Mouse (Mus musculus) left cerebral cortex, postnatal 14 days (tissue): Measurements from ENCODE around the gene Erc2. TPM values are rescaled to one million over a fixed set of nuclear protein-coding genes. Genes with fewer than 3 reads are reported as not detected.

Experiments
- DNase-seq, 2 experiments: peaks; one replicate each; pipeline ENCODE4 v3.0.0; 2021 to 2022; ENCODE audit warnings: low spot score in 2 of 2, mixed read lengths in 1 of 2
- intact Hi-C: fragments of 180-260 bp; cut with DNase I; formaldehyde crosslinking; loops from one replicate; pipeline ENCODE4 v1.15.1; 2025
- total RNA-seq, 2 experiments: library from RNA; stranded (reverse); gene quantifications; 2 replicates each; pipeline ENCODE4 v1.2.3; 2021

Erc2 gene
- total RNA-seq, 2 experiments from 2014 or later = 233 to 251 TPM

DNA sequence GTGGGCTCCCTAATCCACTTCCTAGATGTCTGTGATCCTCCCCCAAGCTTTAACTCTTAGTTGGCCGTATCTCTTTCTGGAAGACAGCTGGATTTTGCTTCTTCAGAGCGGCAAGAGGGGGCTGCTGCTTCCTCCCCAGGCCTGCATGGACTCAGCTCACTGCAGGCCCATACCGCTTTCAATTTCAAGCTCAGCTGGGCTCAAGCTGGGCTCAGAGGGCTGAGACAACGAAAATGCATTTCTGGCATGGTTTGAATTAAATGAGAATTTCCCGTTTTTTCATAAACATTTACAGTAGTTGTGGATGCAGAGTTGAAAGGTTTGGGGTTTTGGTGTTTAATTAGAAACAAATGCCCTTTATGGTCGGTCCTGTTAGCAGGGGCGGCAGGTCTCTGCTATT, 812.8 kb downstream of the Erc2 start:
- intact Hi-C loops = no loop called here
- DNase-seq = no peak

DNA sequence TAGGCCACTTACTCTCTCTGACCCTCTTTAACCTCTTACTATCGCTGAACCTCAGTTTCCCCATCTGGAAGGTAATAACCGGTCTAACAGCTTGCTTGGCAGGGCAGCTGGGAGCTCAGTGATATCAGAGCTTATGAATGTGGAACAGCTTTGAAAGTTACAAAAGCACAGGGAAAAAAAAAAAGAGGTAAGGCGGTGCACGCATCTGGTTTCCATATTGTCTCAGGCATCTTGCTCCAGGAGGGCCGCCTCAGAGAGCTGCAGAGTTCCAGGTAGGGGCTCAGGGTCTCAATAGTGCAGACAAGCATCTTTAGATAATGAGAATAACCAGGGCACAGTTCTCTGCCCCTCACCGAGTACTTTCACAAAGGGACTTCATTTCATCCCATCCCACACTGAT, 816.9 kb downstream of the Erc2 start:
- no peak for DNase-seq
- intact Hi-C loops = no loop called here

DNA sequence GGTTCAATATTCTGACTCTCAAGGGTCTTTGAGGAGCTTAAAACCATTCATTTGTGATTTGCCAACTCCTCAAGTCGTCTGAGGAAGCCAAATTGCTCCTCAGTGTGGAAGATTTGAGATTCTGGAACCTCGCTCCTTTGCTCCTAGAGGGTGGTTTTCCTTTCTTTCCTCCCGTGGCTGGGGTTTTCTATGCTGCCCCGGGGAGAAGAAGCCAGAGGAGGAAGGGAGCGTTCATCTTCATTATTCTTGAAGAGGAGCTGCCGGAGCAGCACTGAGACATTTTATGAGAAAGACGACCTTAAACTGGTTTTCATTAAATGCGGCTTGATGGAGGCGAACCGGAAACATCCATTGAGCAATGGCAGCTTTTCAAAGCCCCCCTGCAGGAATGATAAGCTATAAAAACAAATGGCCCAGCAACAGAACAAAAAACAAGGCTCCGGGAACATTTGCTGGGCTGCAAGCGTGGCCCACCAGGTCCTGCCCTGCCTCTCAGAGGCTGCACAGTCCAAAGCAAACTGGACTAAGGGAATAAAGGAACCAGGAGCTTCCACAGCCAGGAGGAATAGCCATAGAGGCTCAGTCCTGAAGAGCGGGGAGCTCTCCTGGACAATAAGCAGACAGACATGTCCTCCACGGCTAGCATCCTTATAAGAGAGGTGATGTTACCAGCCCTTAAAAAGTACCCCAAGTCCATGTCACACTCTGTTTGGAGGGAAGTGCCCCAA, 819.2 kb downstream of the Erc2 start:
- intact Hi-C loops = no loop called here
- DNase-seq = no peak

DNA sequence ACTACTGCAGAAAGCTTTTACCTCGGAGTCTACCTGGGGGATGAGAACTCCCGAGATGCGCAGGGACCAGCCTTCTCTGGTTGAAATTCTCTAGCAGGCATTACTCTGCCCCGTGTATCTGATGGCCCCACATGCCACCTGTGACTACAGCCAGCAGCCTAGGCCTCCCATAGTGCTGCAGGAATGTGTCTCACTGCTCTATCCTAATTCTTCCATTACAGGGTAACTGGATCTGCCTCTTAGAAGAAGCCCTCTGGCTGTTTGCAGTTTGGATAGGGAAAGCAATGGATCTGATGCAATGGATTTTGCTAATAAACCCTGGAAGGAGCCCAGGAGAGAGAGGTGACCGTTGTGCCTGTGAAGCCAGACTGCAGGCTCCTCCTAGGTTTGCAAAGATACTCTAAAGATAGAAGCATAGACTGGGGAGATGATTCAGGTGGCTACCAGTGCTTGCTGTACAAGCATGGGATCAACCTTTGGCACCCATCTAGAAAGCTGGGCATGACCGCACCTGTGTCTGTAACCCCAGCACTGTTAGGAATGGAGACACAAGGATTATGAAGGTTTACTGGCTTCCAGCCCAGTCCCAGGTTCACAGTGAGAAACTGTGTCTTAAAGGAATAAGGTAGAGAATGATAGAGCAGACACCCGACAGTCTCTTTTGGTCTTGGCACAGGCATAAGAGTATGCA, 821.2 kb downstream of the Erc2 start:
- intact Hi-C loops = no loop called here
- DNase-seq = no peak

DNA sequence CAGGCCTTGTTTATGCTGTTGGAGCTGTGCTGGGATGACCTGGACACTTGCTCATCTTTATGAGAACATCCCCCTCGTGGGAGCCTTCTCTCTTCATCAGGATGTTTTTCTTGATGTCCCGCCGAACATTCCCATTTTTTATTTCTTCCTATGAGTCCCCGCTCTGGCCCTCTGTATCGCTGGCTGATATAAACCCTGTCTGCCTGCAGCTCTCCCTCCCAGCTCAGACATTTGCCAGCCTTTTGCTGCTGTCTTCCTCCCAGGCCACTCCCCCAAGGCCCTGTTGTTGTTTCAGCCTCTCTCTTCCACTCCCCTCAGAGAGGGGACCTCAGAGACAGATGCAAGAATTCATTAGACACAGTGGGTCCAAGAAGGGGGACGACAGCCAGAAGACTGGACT, 823.5 kb downstream of the Erc2 start:
- no peak for DNase-seq
- intact Hi-C loops = no loop called here

DNA sequence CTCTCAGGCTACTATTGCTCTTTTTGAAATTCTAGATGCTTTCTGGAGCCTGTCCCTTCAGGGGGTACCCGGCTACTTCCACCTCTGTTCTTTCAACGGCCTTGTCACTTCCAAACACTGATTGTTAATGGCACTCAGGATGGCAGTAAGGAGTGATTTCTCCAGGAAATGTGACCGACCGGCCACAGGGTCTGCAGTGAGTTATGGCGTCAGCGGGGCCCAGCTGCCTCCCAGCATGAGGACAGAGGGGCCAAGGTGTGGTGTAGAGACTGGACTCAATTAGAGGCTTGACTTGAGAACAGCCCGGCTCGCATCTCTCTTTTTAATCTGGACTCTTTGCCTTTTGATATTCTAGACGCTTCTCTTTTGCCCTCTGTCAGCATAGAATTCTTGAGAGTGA, 829.5 kb downstream of the Erc2 start:
- intact Hi-C loops = no loop called here

DNA sequence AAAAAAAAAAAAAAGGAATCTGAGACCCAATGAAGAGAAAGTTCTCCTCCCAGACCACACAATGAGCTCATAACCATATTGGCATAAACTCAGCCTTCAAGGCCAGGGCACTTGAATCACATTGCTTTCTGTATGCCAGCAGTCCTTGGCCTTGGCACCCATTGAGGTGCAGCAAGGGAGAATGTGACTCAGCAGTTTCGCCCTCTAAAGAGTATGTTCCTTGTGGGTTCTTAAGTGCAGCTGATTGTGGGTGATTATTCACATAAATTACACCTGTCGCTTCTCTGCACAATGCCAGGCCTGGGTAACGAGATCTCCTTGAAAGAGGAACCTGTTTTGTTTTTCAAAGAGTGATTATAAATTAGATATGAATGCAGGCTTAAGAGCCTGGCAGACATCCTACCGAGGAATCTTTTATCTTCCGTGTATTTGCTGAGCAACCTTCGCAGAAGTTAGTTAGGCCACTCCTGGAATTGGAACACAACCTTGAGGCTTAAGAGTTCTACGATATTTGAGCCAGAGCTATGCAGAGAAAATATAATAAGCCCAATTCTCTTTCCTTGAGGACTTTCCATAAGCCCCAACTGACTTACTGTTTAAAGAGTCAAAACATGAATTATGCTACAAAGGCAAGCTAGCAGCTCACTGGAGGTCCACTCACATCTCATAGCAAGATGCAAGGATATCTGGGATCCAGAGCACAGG, 834.3 kb downstream of the Erc2 start:
- no peak for DNase-seq
- intact Hi-C loops = no loop called here

More for the DNA sequence above, 829.5 kb downstream of the Erc2 start:
- no peak for DNase-seq

DNA sequence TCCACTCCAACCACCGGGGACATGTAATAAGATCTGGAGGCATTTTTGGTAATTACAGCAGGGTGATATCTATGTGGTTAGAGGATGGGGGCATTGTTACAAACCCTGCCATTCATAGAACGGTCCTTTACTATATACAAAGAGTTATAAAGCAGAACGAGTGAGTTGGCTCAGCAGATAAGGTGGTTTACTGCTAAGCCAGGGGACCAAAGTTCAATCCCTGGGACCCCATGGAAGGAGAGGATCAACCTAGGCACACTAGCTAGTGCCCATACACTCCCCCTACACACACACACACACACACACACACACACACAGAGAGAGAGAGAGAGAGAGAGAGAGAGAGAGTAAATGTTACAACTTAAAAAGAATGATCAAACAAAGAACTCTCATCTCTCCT, 835.2 kb downstream of the Erc2 start:
- DNase-seq = no peak
- intact Hi-C loops = no loop called here

DNA sequence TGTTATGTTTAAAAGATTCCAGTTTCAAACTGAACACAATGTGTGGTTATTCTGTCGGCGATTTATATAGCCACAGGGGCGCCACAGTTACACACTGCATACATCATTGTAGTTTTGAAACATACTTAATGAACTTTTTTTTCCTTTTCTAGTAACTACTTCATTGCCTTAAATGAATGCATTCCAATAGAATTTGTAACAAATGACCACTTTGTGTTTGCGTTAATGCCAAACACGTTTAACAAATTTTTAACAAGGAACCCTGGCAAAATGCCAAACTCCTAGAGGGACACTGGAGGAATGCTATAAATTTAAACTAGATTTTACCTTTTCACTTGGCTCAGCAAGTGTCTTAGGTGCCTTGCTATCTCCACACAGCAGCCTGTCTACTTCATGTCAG, 845.7 kb downstream of the Erc2 start:
- intact Hi-C loops = no loop called here
- DNase-seq = no peak

DNA sequence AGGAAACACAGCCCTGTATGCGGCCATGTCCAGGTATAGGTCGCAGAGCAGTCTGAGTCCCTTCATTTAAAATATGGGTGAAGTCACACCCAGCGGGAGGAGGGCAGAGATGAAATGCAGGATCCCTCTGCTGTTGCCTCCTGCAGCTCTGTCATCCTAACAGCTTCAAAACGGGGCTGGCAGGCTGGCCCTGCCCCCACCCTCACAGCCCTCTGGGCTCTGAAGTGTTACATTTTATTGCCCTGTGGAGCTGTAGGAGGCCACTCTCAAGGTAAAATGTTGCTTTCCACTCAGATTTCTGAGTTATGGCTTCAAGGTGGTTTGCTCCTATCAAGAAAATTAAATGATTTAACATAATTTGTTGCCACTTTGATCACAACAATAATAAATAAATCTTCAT, 847.5 kb downstream of the Erc2 start:
- no peak for DNase-seq
- intact Hi-C loops = no loop called here

DNA sequence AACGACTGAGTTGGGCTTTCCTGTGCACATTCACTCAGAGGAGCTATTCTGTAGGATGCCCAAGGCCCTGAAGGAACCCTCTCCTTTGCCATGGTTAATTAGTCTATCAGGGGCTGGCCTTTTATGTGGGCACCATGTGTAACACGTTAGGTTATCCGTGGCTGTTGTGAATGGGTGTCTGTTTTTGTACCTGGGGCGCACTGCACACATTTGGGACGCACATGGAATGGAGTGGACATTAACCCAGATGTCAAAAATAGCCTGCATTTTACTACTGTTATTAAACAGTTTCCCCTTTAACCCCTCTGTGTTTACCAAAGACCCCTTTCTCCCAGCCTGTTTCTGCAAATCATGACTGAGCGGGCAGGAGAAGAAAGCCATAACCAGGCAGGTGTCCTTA, 848.0 kb downstream of the Erc2 start:
- intact Hi-C loops = no loop called here
- DNase-seq = no peak

DNA sequence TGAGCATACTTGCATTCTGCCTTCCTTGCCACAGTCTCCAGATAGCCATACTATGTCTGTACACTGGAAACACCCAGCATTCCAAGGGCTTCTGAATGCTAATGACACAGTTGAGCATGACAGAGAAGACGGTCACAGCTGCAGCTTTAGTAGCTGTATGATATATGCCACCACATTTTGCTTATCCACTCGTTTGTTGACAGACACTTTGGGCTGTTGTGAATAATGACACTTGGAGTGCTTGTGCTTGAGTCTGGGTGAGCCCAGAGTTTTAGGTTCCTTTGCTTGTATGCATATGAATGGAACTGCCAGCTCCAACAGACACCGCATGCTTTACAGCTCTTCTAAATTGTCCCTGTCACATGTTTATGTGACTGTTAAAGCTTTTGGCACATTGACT, 852.8 kb downstream of the Erc2 start:
- peak in 1 of 2 experiments; percentile 37 for DNase-seq
- intact Hi-C loops = no loop called here

DNA sequence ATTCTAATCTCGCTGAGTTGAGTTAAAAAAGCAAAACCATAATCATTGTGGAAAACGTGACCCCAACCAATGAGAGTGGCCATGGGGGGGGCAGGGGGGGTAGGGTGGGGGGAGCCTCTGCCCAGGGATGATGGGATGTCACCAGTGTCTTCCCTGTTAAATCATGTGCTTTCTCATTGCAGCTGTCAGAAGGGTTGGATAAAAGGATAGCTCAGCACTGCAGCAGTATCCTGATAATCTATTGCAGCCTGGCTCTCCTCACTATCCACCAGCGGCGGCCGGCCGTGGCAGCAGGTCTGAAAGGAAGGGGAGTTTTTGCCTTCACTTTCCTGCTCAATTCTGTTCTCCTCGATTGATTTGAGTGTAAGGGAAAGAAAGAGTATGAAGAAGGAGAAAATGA, 853.2 kb downstream of the Erc2 start:
- intact Hi-C loops = no loop called here
- no peak for DNase-seq

DNA sequence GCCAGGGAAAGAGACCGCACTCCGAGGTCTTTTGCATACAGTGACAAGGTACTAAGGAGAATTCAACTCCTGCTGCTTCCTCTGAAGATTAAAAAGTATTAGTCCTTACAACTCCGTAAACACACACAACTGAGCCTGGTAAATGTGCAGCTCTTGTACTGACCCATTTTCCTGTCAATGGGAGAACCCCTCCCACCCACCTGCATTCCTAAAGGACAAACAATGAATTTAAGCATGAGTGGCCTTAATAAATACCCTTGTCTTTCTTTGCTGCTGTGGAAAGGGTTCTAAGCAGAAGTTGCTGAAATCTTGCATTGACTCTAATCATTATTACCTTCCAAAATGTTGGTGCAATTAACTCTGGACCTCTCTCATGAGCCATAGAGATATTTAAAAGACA, 854.5 kb downstream of the Erc2 start:
- DNase-seq = no peak
- intact Hi-C loops = no loop called here

DNA sequence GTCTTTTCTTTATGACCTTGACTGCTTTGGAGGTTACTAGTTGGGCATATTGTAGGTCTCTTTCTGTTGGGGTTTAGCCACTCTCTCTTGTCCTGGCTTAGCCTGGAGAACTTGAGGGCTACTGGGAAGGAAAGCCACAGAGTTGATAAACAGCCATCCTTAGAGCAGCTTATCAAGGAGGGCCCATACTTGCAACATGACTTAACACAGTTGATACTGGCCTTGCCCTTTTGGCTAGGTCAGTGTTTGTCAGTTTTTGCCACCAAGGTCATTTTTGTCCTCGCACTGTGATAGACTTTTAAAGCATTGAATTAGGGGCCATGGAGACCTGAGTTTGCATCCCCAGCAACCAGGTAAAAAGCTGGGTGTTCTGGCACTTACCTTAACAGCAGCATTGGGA, 858.6 kb downstream of the Erc2 start:
- intact Hi-C loops = no loop called here
- DNase-seq = no peak

DNA sequence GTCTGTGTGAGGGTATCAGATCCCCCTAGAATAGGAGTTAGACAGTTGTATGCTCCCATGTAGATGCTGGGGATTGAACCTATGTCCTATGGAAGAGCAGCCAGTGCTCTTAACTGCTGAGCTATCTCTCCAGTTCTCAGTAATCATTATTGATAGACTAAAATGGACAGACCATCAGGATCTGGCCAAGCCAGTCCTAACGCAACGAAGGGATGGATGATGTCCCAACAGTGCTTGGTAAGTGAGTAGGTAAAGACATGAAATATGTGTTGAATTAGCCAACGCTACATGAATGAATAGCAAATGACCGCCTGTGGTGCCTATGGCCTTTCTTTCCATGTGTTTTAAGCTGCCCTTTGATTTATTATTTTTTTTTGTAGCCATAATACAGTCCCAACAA, 871.6 kb downstream of the Erc2 start:
- intact Hi-C loops = no loop called here
- no peak for DNase-seq

DNA sequence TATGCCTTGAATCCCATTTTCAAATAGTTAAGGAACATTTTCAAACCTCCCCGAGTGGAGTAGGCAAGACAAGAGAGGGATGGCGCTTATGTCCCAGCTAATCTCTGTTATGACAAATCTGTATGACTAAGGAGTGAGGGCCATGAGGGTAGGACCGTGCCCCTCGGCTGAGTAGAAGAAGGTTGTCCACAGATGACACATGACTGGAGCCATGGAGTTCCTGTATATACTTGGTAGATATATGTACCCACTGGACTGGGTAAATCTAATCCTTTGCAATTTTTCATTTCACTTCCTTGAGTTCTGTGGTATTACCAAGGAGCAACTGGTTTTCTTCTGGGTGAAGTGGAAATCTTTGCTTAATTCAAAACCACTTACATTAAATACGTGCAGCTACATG, 872.0 kb downstream of the Erc2 start:
- intact Hi-C loops = no loop called here
- no peak for DNase-seq

DNA sequence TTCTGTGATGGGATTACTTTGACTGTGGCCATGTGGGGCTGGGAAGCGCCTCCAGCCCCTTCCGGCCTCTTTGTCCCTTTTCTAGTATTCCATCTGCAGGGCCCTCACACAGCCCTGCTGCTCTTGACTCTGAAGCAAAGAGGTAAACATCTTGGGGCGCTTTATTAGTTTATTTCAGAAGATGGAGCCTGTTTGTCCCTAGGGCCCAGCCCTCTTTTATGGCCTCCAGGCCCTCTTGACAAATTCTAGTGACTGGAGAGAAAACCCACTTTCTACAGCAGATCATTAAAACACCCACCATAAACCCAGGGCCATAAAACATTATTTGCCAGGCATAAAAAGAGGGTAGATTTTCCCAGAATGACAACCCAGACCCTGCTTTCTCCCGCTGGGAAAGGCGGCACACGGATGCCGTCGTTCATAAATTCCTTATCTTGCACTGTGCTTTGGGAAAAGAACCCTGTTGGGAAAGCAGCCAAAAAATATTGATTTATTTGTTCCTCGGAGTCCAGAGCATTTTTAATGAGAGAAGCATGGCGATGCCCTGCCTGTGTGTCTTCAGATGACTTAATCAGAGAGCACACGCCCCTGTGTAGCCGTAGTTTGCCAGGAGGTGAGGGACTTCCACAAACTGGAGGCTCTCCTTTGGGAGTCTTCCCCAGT, 879.1 kb downstream of the Erc2 start:
- DNase-seq = no peak
- intact Hi-C loops = loop anchor here (10.0 kb wide), 2 partner anchors 417 to 593 kb away; no protein-coding TSS in a partner anchor

DNA sequence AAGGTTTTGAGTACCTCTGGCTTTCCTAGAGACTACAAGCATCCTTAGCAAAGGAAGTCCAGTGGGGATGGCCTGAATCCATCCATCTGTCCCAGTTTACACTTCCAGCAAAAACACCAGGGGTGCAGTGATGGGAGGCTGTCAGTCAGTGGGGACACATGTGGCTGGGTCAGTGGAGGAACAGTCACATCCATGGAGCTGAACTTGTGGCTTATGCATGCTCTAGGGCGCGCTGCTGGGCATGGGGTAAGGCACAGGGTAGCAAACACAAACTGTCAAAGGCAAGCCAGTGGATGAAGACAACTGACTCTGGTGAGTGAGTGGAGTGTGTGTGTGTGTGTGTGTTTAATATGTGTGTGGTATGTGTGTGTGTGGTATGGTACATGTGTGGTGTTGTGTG, 881.0 kb downstream of the Erc2 start:
- intact Hi-C loops = loop anchor here (10.0 kb wide), 2 partner anchors 418 to 592 kb away; no protein-coding TSS in a partner anchor
- DNase-seq = no peak
